Mouse (Mus musculus): Measurements from ENCODE around the gene Btn2a2.

- TF ChIP-seq POLR2A (IDR thresholded peaks at IDR 0.05; ENCODE audit: borderline replicate concordance, insufficient read depth, low read length) (no peak), CTCF (IDR thresholded peaks at IDR 0.05; ENCODE audit: borderline replicate concordance, insufficient read depth, low read depth, low read length) (no peak)
Observed at GRCm38 (mm10) chr13:23453362-23453862, 35.2 kb downstream of the Btn2a2 start.

All from cerebellum, adult 2 months (tissue).